In the genomic region with DNA sequence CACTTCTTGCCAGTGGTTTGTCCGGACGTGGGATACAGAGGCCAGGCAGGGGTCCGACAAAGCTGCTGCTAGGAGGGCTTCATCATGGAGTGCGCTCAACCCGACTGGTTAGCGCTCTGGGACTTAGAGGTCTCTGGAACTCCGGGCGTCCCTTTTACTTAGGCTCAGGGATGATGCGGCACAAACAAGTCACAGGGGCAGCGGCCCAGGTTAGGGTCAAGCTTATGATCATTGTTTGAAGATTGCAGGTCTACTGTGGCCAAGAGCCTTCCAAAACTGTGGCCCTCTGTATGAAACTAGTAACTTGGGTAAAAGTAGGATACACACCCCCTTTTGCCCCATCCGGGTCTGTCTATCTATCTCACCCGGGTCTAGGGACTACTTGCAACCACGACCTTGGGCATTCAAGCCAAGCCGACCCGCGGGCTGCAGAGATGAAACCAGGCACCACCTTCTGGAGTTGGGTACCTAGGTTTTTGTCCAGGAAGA, we compare ENCODE assay signal across 8 mouse cellular contexts. TPM values are rescaled to one million over a fixed set of nuclear protein-coding genes. Genes with fewer than 3 reads are reported as not detected.
DNase-seq lines count a peak whose midpoint lies in the region; ATAC-seq and TF ChIP-seq lines count a peak whose summit lies in the region.

No protein-coding gene starts in this region.

- no peak for TF ChIP-seq EP300 in heart, adult 2 months (IDR thresholded peaks at IDR 0.05; ENCODE audit: insufficient read depth, low read depth, low read length)
- no peak for TF ChIP-seq EP300 in liver, embryonic 14.5 days (IDR thresholded peaks at IDR 0.05; ENCODE audit: low read depth)

- no peaks in the 10 kb centered on the region for H3K79me2 ChIP-seq in heart, adult 2 months (replicated peaks; ENCODE audit: control insufficient read depth, insufficient read depth, low read length)

- intact Hi-C loops in heart, adult 2 months (cut with DNase I): loop anchor here (5.0 kb wide), 2 partner anchors 59 to 124 kb away; no protein-coding TSS in a partner anchor

- no peak for TF ChIP-seq POLR2A in heart, adult 2 months (IDR thresholded peaks at IDR 0.05; ENCODE audit: insufficient read depth, low read depth, low read length)

- H3K36me3 ChIP-seq in heart, adult 2 months (ENCODE audit: control insufficient read depth, insufficient read depth, low read length): no peaks in the 10 kb centered on the region
- H3K36me3 ChIP-seq in heart, embryonic 16.5 days (ENCODE audit: control insufficient read depth, insufficient read depth): no peaks in the 10 kb centered on the region
- H3K36me3 ChIP-seq in liver, embryonic 14.5 days (replicated peaks; ENCODE audit: control insufficient read depth, insufficient read depth, low read depth): no peaks in the 10 kb centered on the region

- peak overlapping the region; percentile 58 for H3K4me3 ChIP-seq in heart, adult 2 months
- peak overlapping the region; percentile 71 for H3K4me3 ChIP-seq in heart, embryonic 16.5 days (ENCODE audit: low read length)
- H3K4me3 ChIP-seq in liver, embryonic 14.5 days (ENCODE audit: insufficient read depth in 1 of 2, low read depth in 2 of 2, low read length in 2 of 2): peak overlapping the region; percentile 40 to 55

- peak overlapping the region; percentile 50 for H3K27ac ChIP-seq in heart, adult 2 months
- H3K27ac ChIP-seq in heart, embryonic 16.5 days (ENCODE audit: low read length): peak overlapping the region; percentile 48
- no peak overlapping the region for H3K27ac ChIP-seq in liver, embryonic 14.5 days

- 0 out of 2 replicates have a peak, but pooled peaks have one; percentile 8 for ATAC-seq in heart, embryonic 16.5 days (replicated peaks; ENCODE audit: extremely low read depth, insufficient read depth, low FRiP score)
- ATAC-seq in liver, embryonic 14.5 days (ENCODE audit: insufficient read depth): no peak

- H3K4me2 ChIP-seq in heart, embryonic 16.5 days (ENCODE audit: low read depth, low read length): peak overlapping the region; percentile 84
- peak overlapping the region; percentile 56 for H3K4me2 ChIP-seq in liver, embryonic 14.5 days (ENCODE audit: low read depth)

- peaks cover 3% of the 10 kb centered on the region for H3K4me1 ChIP-seq in heart, adult 2 months (ENCODE audit: control insufficient read depth, insufficient read depth, low read length)
- H3K4me1 ChIP-seq in heart, embryonic 16.5 days (ENCODE audit: control insufficient read depth, insufficient read depth, low read length): peaks cover 30% of the 10 kb centered on the region
- peaks cover 0 to 13% of the 10 kb centered on the region in 2 experiments; a peak in 2 of 4 replicates for H3K4me1 ChIP-seq in liver, embryonic 14.5 days (replicated peaks; ENCODE audit: control insufficient read depth in 2 of 2, insufficient read depth in 2 of 2, low read length in 1 of 2)

- TF ChIP-seq CTCF in heart, adult 2 months (IDR thresholded peaks at IDR 0.05): no peak
- no peak for TF ChIP-seq CTCF in liver, embryonic 14.5 days (IDR thresholded peaks at IDR 0.05; ENCODE audit: low read depth)

- peak; percentile 5 to 27 for DNase-seq in heart, adult 2 months
- DNase-seq in heart, adult 9 months (ENCODE audit: low spot score in 2 of 2): no peak
- peak; percentile 12 for DNase-seq in adrenal gland, postnatal 14 days
- DNase-seq in liver, embryonic 14.5 days (ENCODE audit: low read depth in 3 of 3, low spot score in 3 of 3): no peak
- DNase-seq in testis, postnatal 10 days (ENCODE audit: low spot score): peak; percentile 40
- no peak for DNase-seq in urinary bladder, postnatal 14 days (ENCODE audit: low spot score)
- DNase-seq in urinary bladder, postnatal 4 days (ENCODE audit: low spot score in 2 of 2): no peak

- 5% methylated on average over 16 of the region's 16 CpGs for WGBS in heart, adult 2 months
- WGBS in heart, embryonic 16.5 days: 2% methylated on average over 16 of the region's 16 CpGs
- 4% methylated on average over 16 of the region's 16 CpGs for WGBS in liver, embryonic 14.5 days (ENCODE audit: insufficient replicate concordance)

- no peaks in the 10 kb centered on the region for H3K9me3 ChIP-seq in heart, embryonic 16.5 days (replicated peaks; ENCODE audit: control insufficient read depth, low read length)
- H3K9me3 ChIP-seq in liver, embryonic 14.5 days (ENCODE audit: control insufficient read depth, low read length): no peaks in the 10 kb centered on the region

- peak overlapping the region; percentile 79 for H3K9ac ChIP-seq in heart, adult 2 months (ENCODE audit: low read depth, low read length)
- H3K9ac ChIP-seq in heart, embryonic 16.5 days (ENCODE audit: low read length): peak overlapping the region; percentile 80
- H3K9ac ChIP-seq in liver, embryonic 14.5 days (replicated peaks): no peak overlapping the region

- H3K27me3 ChIP-seq in heart, adult 2 months (ENCODE audit: control insufficient read depth, insufficient read depth, low read length): no peaks in the 10 kb centered on the region
- no peaks in the 10 kb centered on the region for H3K27me3 ChIP-seq in heart, embryonic 16.5 days (ENCODE audit: control insufficient read depth, insufficient read depth, low read length)
- H3K27me3 ChIP-seq in liver, embryonic 14.5 days (ENCODE audit: control insufficient read depth, insufficient read depth, low read length): no peaks in the 10 kb centered on the region; the same call in 1 of the 2 replicates

RNA-seq across cellular contexts. Expression of a gene that starts 0.9 kb away (rescaled TPM):
- 10 to 100 TPM; 48.0 to 56.8 TPM for total RNA-seq in heart, adult 2 months (2021)
- polyA plus RNA-seq in heart, adult 2 months (2012; rRNA removed): 41.5 and 55.5 TPM in 2 replicates
- 57.0 and 61.0 TPM in 2 replicates for total RNA-seq in adrenal gland, postnatal 14 days (2021)
- polyA plus RNA-seq in heart, embryonic 16.5 days (2015; fragmentation: Nextera tagmentation; extraction: Ambion mirVana): 30.2 and 32.5 TPM in 2 replicates
- polyA plus RNA-seq in liver, embryonic 14.5 days (2012; rRNA removed): 0.30 and 0.39 TPM in 2 replicates
- polyA plus RNA-seq in liver, embryonic 14.5 days (2014; fragmentation: Nextera tagmentation; extraction: Ambion mirVana): 0.39 and 0.46 TPM in 2 replicates

Comparison
In these comparisons a context has a peak if more than half of its experiments do, and no peak if none do; other contexts are left out.
1. DNase-seq: peak in heart, adult 2 months (2 of 2), adrenal gland, postnatal 14 days (single experiment) and testis, postnatal 10 days (single experiment); none in heart, adult 9 months (0 of 2), liver, embryonic 14.5 days (0 of 3), urinary bladder, postnatal 14 days (single experiment) and urinary bladder, postnatal 4 days (0 of 2).
2. RNA of a gene that starts 0.9 kb away (polyA plus RNA-seq): 41.5 to 55.5 TPM in heart, adult 2 months and 30.2 to 32.5 TPM in heart, embryonic 16.5 days; 0.30 to 0.46 TPM in liver, embryonic 14.5 days; every median in the first group is over 10 times any median in the second.
3. Peak in every context shown above with its lines, with median percentiles within 50 percentile points of each other: H3K4me3 ChIP-seq.